Mouse (Mus musculus) megakaryocyte progenitor cell, adult 5-6 weeks (primary cell): Measurements from ENCODE around the gene Asb17. TPM values are rescaled to one million over a fixed set of nuclear protein-coding genes. Genes with fewer than 3 reads are reported as not detected.

ENCODE experiments used
- ATAC-seq: replicated peaks from 2 replicates; pipeline ENCODE4 v1.8.0; 2016; ENCODE audit warnings: mild to moderate bottlenecking, moderate TSS enrichment, inconsistent platforms; ENCODE audit not compliant: poor library complexity
- total RNA-seq, 2 experiments: library from RNA; stranded (forward) in 1 of 2; stranded (reverse) in 1 of 2; fragments of 157-497, 149-512 nt in 1 of 2; fragments of 200-1000 nt in 1 of 2; gene quantifications; 2 replicates each; pipeline versions ENCODE4 v1.2.3 to v1.2.4; 2015 to 2017

Asb17 gene
- total RNA-seq, 2 experiments from 2014 or later, result 0.64 to 1.2 TPM

GRCm38 (mm10) chr3:153888141-153888540, 44.1 kb downstream of the Asb17 start:
- peak; percentile 72 for ATAC-seq

GRCm38 (mm10) chr3:153889188-153889781, 45.3 kb downstream of the Asb17 start:
- peak; percentile 69 for ATAC-seq

GRCm38 (mm10) chr3:153895454-153895853, 51.4 kb downstream of the Asb17 start:
- ATAC-seq, result peak; percentile 95

- peak; percentile 40 for ATAC-seq
Measured at GRCm38 (mm10) chr3:153897216-153897615, 53.2 kb downstream of the Asb17 start.

- no peak for ATAC-seq
Measured at GRCm38 (mm10) chr3:153901904-153902303, 57.9 kb downstream of the Asb17 start.

GRCm38 (mm10) chr3:153902595-153902994, 58.6 kb downstream of the Asb17 start:
- ATAC-seq, result no peak

GRCm38 (mm10) chr3:153904586-153904985, 60.6 kb downstream of the Asb17 start:
- peak; percentile 70 for ATAC-seq

Other genes with a start within 250 kb of the Asb17 start
- 1.1 and 4.0 TPM in 2 replicates for gene St6galnac3, start 119.0 kb upstream of the Asb17 start, total RNA-seq (2015)
- gene St6galnac3, start 119.0 kb upstream of the Asb17 start, total RNA-seq (2017), result 1.2 and 1.6 TPM in 2 replicates
- gene Msh4, start 61.9 kb downstream of the Asb17 start, total RNA-seq (2015), result not detected in 2 replicates
- gene Msh4, start 61.9 kb downstream of the Asb17 start, total RNA-seq (2017), result 0.25 TPM in 1 of 2 replicates, not detected in the other
- 121 and 132 TPM in 2 replicates for gene Rabggtb, start 68.8 kb downstream of the Asb17 start, total RNA-seq (2015)
- 129 and 171 TPM in 2 replicates for gene Rabggtb, start 68.8 kb downstream of the Asb17 start, total RNA-seq (2017)
- 65.5 and 70.0 TPM in 2 replicates for gene Acadm, start 100.4 kb downstream of the Asb17 start, total RNA-seq (2015)
- 216 TPM in 2 replicates for gene Acadm, start 100.4 kb downstream of the Asb17 start, total RNA-seq (2017)
- not detected in 2 replicates for gene Slc44a5, start 129.2 kb downstream of the Asb17 start, total RNA-seq (2015)
- not detected in 2 replicates for gene Slc44a5, start 129.2 kb downstream of the Asb17 start, total RNA-seq (2017)